Mouse (Mus musculus) ES-E14 (cell line): ENCODE measurements around the gene Utp15.
A peak's percentile ranks its signal among the peaks of the same experiment; 100 is the strongest.

Experiments used
- CHD2 ChIP-seq: IDR thresholded peaks from 2 replicates; pipeline ENCODE4 v1.6.1; 2014; ENCODE audit warnings: mild to moderate bottlenecking, low read depth, low read length, inconsistent platforms
- ZC3H11A ChIP-seq: IDR thresholded peaks from 2 replicates; pipeline ENCODE4 v1.6.1; 2012; ENCODE audit warnings: low read depth, mild to moderate bottlenecking, inconsistent platforms, low read length, borderline replicate concordance

GRCm38 (mm10) chr13:98222848-98223247 is 40.0 kb downstream of the Utp15 start:
- TF ChIP-seq CHD2, result no peak
- TF ChIP-seq ZC3H11A, result peak; percentile 81; the same call in 1 of the 2 replicates
